Comparison of ENCODE assay signal across 10 mouse cellular contexts in genomic region chr10:3337330-3337901, GRCm38 (mm10). TPM values are rescaled to one million over a fixed set of nuclear protein-coding genes. Genes with fewer than 3 reads are reported as not detected.
DNase-seq lines count a peak whose midpoint lies in the region; ATAC-seq and TF ChIP-seq lines count a peak whose summit lies in the region.
"Had no signal": no experiment of that assay in that cellular context is flagged by ENCODE, and none has a peak within 500 bp of the region (broad histone marks: within the 10 kb centered on the region; RNA-seq: fewer than 3 reads in every experiment).

No protein-coding gene starts in this region.

- H3K27me3 ChIP-seq in embryonic facial prominence, embryonic 14.5 days (replicated peaks; ENCODE audit: control insufficient read depth, insufficient read depth, low read length): no peaks in the 10 kb centered on the region
- H3K27me3 ChIP-seq in embryonic facial prominence, embryonic 10.5 days (replicated peaks; ENCODE audit: low read depth, poor library complexity, severe bottlenecking): peaks cover 4% of the 10 kb centered on the region; the same call in 1 of the 2 replicates
- no peaks in the 10 kb centered on the region for H3K27me3 ChIP-seq in heart, postnatal 0 days (ENCODE audit: control insufficient read depth, insufficient read depth, low read length)
- no peaks in the 10 kb centered on the region for H3K27me3 ChIP-seq in midbrain, embryonic 11.5 days (ENCODE audit: control insufficient read depth, insufficient read depth, low read length)
- H3K27me3 ChIP-seq in liver, embryonic 12.5 days (replicated peaks): no peaks in the 10 kb centered on the region

- no peak for TF ChIP-seq CTCF in heart, postnatal 0 days (IDR thresholded peaks at IDR 0.05; ENCODE audit: low read depth)

- H3K27ac ChIP-seq in embryonic facial prominence, embryonic 14.5 days (replicated peaks; ENCODE audit: low read depth, low read length): 0 out of 2 replicates have a peak overlapping the region, but pooled peaks have one; percentile 13
- H3K27ac ChIP-seq in embryonic facial prominence, embryonic 10.5 days (replicated peaks): no peak overlapping the region
- H3K27ac ChIP-seq in heart, postnatal 0 days (ENCODE audit: low read depth): peak overlapping the region; percentile 95
- no peak overlapping the region for H3K27ac ChIP-seq in midbrain, embryonic 11.5 days (ENCODE audit: low read depth, low read length)
- H3K27ac ChIP-seq in liver, embryonic 12.5 days: no peak overlapping the region
- H3K27ac ChIP-seq: liver, embryonic 14.5 days had no signal

- peak; percentile 75 for DNase-seq in embryonic facial prominence, embryonic 14.5 days (ENCODE audit: low spot score)
- DNase-seq in embryonic facial prominence, embryonic 10.5 days (ENCODE audit: low spot score): no peak
- DNase-seq in gastrocnemius, adult 8-10 months (ENCODE audit: low spot score in 2 of 2): peak; percentile 15 to 34
- DNase-seq in heart, postnatal 0 days (ENCODE audit: low spot score): peak; percentile 87
- DNase-seq in lung, postnatal 4 days: peak; percentile 21 to 25
- no peak for DNase-seq in midbrain, embryonic 11.5 days (ENCODE audit: low spot score, missing footprints)
- no peak for DNase-seq in spleen, adult 12 weeks (ENCODE audit: low spot score)
- DNase-seq: cerebellum, adult 9-11 months had no signal

- no peak overlapping the region for H3K4me3 ChIP-seq in embryonic facial prominence, embryonic 14.5 days (ENCODE audit: low read depth, low read length)
- H3K4me3 ChIP-seq in embryonic facial prominence, embryonic 10.5 days: no peak overlapping the region
- no peak overlapping the region for H3K4me3 ChIP-seq in heart, postnatal 0 days (ENCODE audit: low read depth, low read length)
- H3K4me3 ChIP-seq in midbrain, embryonic 11.5 days (ENCODE audit: low read depth, low read length): no peak overlapping the region
- no peak overlapping the region for H3K4me3 ChIP-seq in liver, embryonic 12.5 days

- ATAC-seq in embryonic facial prominence, embryonic 14.5 days (ENCODE audit: low read depth): no peak
- peak; percentile 91 for ATAC-seq in heart, postnatal 0 days (ENCODE audit: insufficient read depth, low read depth)
- ATAC-seq in midbrain, embryonic 11.5 days (ENCODE audit: low FRiP score): no peak
- ATAC-seq in liver, embryonic 12.5 days: no peak

- H3K4me1 ChIP-seq in embryonic facial prominence, embryonic 14.5 days (ENCODE audit: control insufficient read depth, insufficient read depth, low read length): peaks cover 6% of the 10 kb centered on the region; the same call in 1 of the 2 replicates
- 0 out of 2 replicates have a peak, but pooled peaks cover 7% of the 10 kb centered on the region for H3K4me1 ChIP-seq in embryonic facial prominence, embryonic 10.5 days
- peaks cover 23% of the 10 kb centered on the region; the same call in 1 of the 2 replicates for H3K4me1 ChIP-seq in heart, postnatal 0 days (ENCODE audit: control insufficient read depth, insufficient read depth)
- H3K4me1 ChIP-seq in midbrain, embryonic 11.5 days (ENCODE audit: control insufficient read depth, insufficient read depth, low read length): no peaks in the 10 kb centered on the region
- no peaks in the 10 kb centered on the region for H3K4me1 ChIP-seq in liver, embryonic 12.5 days

- no peaks in the 10 kb centered on the region for H3K36me3 ChIP-seq in embryonic facial prominence, embryonic 14.5 days (ENCODE audit: control insufficient read depth, insufficient read depth, low read length)
- H3K36me3 ChIP-seq in embryonic facial prominence, embryonic 10.5 days (replicated peaks): no peaks in the 10 kb centered on the region
- H3K36me3 ChIP-seq in heart, postnatal 0 days (replicated peaks; ENCODE audit: control insufficient read depth, insufficient read depth, low read length): no peaks in the 10 kb centered on the region
- H3K36me3 ChIP-seq in midbrain, embryonic 11.5 days (ENCODE audit: control insufficient read depth, insufficient read depth, low read length): no peaks in the 10 kb centered on the region
- no peaks in the 10 kb centered on the region for H3K36me3 ChIP-seq in liver, embryonic 12.5 days

- H3K4me2 ChIP-seq in embryonic facial prominence, embryonic 14.5 days (ENCODE audit: low read depth, low read length): no peak overlapping the region
- H3K4me2 ChIP-seq in heart, postnatal 0 days (ENCODE audit: low read depth, low read length): peak overlapping the region; percentile 26
- no peak overlapping the region for H3K4me2 ChIP-seq in midbrain, embryonic 11.5 days
- no peak overlapping the region for H3K4me2 ChIP-seq in liver, embryonic 12.5 days

- TF ChIP-seq EP300 in heart, postnatal 0 days (IDR thresholded peaks at IDR 0.05; ENCODE audit: low read depth): peak; percentile 96

- H3K9ac ChIP-seq in embryonic facial prominence, embryonic 14.5 days (ENCODE audit: low read depth, low read length): no peak overlapping the region
- 0 out of 2 replicates have a peak overlapping the region, but pooled peaks have one; percentile 18 for H3K9ac ChIP-seq in heart, postnatal 0 days (replicated peaks; ENCODE audit: low read depth, low read length)
- no peak overlapping the region for H3K9ac ChIP-seq in midbrain, embryonic 11.5 days (ENCODE audit: low read length)
- H3K9ac ChIP-seq in liver, embryonic 12.5 days: no peak overlapping the region
- H3K9ac ChIP-seq: liver, embryonic 14.5 days had no signal

- 42% methylated on average over 2 of the region's 2 CpGs for WGBS in embryonic facial prominence, embryonic 14.5 days
- WGBS in embryonic facial prominence, embryonic 10.5 days: 69% methylated on average over 2 of the region's 2 CpGs
- WGBS in heart, postnatal 0 days: 7% methylated on average over 2 of the region's 2 CpGs
- 62% methylated on average over 2 of the region's 2 CpGs for WGBS in midbrain, embryonic 11.5 days
- 29% methylated on average over 2 of the region's 2 CpGs for WGBS in liver, embryonic 12.5 days (ENCODE audit: insufficient replicate concordance)

- no peaks in the 10 kb centered on the region for H3K9me3 ChIP-seq in embryonic facial prominence, embryonic 14.5 days (ENCODE audit: control insufficient read depth, low read length)
- H3K9me3 ChIP-seq in embryonic facial prominence, embryonic 10.5 days: no peaks in the 10 kb centered on the region
- H3K9me3 ChIP-seq in heart, postnatal 0 days (replicated peaks; ENCODE audit: control insufficient read depth, low read length): no peaks in the 10 kb centered on the region
- no peaks in the 10 kb centered on the region for H3K9me3 ChIP-seq in midbrain, embryonic 11.5 days (ENCODE audit: control insufficient read depth, low read length)
- H3K9me3 ChIP-seq in liver, embryonic 12.5 days (replicated peaks): no peaks in the 10 kb centered on the region

RNA-seq across cellular contexts. Expression of gene Ppp1r14c, which starts 28.4 kb away (rescaled TPM):
- polyA plus RNA-seq in embryonic facial prominence, embryonic 14.5 days (2014; fragmentation: Nextera tagmentation; extraction: Ambion mirVana): 20.1 and 29.2 TPM in 2 replicates
- polyA plus RNA-seq in embryonic facial prominence, embryonic 10.5 days (2016; fragmentation: Nextera tagmentation; extraction: Ambion mirVana): 2.3 and 2.4 TPM in 2 replicates
- total RNA-seq in gastrocnemius, adult 8-10 months (2022): 10 to 100 TPM; 66.7 to 86.3 (median 77.8) TPM
- 269 and 288 TPM in 2 replicates for total RNA-seq in heart, postnatal 0 days (2014; rRNA removed; ENCODE audit: low replicate concordance)
- polyA plus RNA-seq in heart, postnatal 0 days (2015; fragmentation: Nextera tagmentation; extraction: Ambion mirVana): 325 and 334 TPM in 2 replicates
- polyA plus RNA-seq in midbrain, embryonic 11.5 days (2014; fragmentation: Nextera tagmentation; extraction: Ambion mirVana): 4.7 and 4.8 TPM in 2 replicates
- polyA plus RNA-seq in liver, embryonic 12.5 days (2016; fragmentation: Nextera tagmentation; extraction: Ambion mirVana): 0.19 and 0.30 TPM in 2 replicates

Comparison
In these comparisons a context has a peak if more than half of its experiments do, and no peak if none do; other contexts are left out.
1. DNase-seq: peak in embryonic facial prominence, embryonic 14.5 days (single experiment), gastrocnemius, adult 8-10 months (2 of 2), heart, postnatal 0 days (single experiment) and lung, postnatal 4 days (2 of 2); none in embryonic facial prominence, embryonic 10.5 days (single experiment), midbrain, embryonic 11.5 days (single experiment) and spleen, adult 12 weeks (single experiment).
2. H3K27ac ChIP-seq: peak in embryonic facial prominence, embryonic 14.5 days (single experiment) and heart, postnatal 0 days (single experiment); none in embryonic facial prominence, embryonic 10.5 days (single experiment), midbrain, embryonic 11.5 days (single experiment) and liver, embryonic 12.5 days (single experiment).
3. RNA of gene Ppp1r14c, which starts 28.4 kb away (polyA plus RNA-seq): 325 to 334 TPM in heart, postnatal 0 days; 20.1 to 29.2 TPM in embryonic facial prominence, embryonic 14.5 days, 4.7 to 4.8 TPM in midbrain, embryonic 11.5 days, 2.3 to 2.4 TPM in embryonic facial prominence, embryonic 10.5 days and 0.19 to 0.30 TPM in liver, embryonic 12.5 days; every median in the first group is over 10 times any median in the second.